Mouse (Mus musculus) ZHBTc4 (cell line): ENCODE data around the gene Gcnt3.

Experiments
- DNase-seq: peaks from one replicate; pipeline ENCODE4 v3.0.0-alpha.2; 2011; ENCODE audit warnings: low read depth, low spot score

Gcnt3 gene

DNA sequence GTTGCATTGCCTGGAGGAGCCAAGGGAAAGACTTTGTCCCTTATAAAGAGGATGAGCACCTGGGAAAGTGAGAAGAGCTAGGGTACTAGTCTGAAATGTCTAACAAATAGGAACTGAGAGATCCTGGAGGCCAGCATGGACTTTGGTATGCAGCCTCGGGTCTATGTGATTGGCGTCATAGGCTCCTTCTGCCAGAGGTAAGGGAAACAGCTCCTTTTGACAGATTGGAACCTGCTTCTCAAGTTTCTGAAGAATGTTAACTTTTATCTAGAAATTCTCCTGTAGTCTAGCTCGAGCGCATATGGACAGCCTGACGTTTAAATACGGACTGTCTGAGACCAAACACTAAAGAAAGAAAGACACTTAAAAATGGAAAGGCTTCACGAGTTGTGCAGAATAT lies at the start of gene Gcnt3:
Gene Gcnt3, minus strand, starts transcription at position 101 of the 400 bp plus-strand sequence.
- no peak for DNase-seq

DNA sequence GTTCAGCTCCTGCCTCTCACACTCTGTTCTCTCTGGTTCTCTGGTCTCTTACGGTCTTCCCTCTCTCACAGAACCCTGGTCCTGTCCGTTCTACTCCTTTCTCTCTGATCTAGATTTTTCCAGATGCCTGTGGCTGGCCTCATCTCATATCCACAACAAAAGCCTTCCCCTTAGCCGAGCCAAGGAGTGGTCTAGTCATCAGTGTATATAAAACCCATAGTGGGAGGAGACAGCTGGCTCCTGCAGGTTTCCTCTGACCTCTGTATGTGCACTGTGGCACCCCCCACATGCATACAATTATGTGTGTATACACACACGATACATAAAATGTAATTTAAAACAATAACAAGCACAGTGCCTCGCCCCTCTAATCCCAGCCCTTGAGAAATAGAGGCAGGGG lies 49.5 kb upstream of the Gcnt3 start:
- peak; percentile 96 for DNase-seq

DNA sequence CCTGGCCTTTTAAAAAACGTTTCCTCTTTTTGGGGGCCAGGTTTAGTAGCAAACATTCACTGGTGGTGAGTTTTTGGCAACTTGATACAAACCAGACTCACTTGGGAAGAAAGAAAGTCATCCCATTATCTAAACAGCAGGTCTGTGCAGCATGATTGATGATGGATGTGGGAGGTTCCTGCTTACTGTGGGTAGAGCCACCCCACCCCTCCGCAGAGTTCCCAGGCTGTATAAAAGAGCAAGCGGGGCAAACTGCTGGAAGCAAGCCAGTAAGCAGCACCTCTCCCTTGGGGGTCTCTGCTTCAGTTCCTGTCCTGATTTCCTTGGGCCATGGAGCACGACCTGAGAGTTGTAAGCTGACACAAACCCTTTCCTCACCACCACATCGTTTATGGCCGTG lies 48.2 kb upstream of the Gcnt3 start:
- peak; percentile 80 for DNase-seq

DNA sequence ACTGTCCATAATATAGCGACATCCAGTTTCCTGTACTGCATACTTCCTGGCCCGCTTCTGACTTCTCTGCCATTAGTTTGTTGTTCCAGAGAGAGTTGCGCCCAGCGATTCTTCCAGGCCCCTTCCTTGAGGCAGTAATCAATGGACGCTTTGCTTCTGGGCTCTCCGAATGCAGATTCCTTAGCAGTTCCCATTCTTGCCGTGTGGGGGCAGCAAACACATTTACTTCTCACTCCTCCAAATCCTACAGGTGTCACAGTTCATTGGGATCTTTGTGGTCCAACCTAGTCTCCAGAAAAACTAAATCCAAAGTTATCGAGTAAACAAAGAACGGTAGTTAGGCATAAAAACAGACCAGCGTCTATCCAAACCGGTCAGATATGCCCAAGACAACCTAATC lies 46.2 kb upstream of the Gcnt3 start:
- peak; percentile 90 for DNase-seq

DNA sequence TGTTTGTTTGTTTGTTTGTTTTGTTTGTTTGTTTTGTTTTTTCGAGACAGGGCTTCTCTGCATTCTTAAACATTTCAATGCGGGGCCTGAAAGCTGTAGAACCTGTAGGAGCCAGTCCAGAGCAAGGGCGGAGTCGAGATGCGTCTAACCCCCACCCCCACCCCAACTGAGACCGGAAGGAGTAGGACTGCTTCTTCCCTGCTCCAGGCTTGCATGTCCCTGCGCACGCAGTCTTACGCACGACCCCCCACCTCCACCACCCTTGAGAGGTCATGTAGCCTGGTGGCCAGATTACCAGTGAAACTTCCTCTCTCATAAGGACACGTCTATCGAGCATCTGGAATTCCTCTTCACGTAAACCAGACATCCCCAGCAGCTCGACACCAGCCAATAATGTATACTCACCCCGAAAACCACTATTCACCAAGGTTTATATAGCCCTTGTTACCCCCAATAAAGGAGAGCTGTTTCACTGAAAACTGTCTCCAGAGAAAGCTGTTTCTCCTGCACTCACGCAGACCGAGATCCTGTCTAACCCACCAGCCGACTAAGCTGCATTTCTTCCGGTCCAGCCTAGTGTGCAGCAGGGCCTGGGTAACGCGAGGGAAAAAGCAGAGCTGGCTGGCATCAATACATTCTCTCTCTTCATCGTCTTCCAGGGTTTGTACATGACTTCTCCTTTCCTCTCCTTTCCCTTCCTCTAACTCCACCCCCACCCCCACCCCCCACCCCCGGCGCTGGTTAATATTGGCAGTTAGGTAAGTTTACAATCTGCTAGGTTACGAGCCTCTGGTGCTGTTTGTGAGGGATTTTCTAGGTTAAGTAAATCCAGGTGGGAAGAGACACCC lies 44.7 kb upstream of the Gcnt3 start:
- DNase-seq = peak; percentile 91

DNA sequence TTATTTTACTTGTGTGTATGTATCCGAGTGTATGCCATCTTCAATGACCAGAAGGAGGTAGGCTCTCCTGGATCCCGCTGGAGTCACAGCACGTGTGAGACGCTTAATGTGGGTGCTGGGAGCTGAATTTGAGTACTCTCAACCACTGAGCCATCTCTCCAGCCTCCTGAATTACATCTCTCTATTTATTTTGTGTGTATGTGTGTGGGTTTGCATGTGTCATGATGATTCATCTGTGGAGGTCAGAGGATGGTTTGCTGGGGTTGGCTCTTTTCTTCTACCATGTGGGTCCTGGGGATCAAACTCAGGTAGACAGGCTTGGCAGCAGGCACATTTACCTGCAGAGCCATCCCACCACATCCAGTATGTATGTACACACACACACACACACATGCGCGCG lies 43.9 kb upstream of the Gcnt3 start:
- no peak for DNase-seq

DNA sequence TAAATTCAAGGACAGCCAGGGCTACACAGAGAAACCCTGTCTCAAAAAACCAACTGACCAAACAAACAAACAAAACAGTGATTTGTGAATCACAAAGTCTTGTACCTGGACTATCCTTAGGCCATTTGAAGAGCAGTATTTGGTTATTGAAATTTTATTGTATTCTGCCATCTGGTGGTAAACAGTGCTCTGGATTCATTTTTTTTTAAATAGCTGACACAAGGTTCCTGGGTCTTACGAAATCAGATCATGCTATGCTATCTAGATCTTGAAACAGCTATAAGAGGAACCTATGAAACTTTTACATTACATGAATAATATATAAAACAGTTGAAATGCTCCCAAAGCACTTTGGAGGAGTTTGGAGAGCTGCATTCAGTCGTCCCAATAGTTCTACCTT lies 43.1 kb upstream of the Gcnt3 start:
- DNase-seq = peak; percentile 30

DNA sequence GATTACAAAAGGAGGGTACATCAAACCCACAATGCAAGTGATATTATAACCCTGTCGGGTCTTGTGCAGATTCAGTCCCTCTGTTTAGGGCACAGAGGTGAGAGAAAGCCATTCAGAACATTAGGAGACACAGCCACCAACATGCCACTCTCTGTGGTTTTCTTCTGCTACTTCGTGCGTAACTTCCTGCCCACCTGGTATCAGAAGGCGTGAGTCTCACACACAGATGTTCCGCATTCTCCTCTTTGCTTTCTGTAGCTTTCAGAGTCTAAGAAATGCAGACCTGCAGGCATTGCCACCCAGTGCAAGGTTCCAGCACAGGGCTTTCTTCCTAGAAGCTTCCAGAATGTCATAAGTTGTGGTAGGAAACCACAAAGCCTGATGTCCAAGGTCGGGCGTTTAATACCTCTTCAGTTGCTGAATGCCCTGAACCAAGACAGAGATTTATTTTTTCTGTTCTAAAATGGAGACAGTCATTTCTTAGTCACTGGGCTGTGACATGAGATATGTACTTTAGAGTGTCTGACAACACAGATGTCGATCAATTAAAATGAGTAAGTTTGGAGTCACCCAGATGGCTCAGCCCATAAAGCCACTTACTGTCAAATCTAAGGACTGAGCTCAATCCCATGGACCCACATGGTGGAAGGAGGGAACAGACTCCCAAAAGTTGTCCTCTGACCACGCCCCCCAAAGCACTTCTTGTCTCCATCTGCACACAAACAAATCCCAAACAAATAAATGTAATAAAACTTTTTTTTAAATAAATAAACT lies 42.3 kb upstream of the Gcnt3 start:
- no peak for DNase-seq

DNA sequence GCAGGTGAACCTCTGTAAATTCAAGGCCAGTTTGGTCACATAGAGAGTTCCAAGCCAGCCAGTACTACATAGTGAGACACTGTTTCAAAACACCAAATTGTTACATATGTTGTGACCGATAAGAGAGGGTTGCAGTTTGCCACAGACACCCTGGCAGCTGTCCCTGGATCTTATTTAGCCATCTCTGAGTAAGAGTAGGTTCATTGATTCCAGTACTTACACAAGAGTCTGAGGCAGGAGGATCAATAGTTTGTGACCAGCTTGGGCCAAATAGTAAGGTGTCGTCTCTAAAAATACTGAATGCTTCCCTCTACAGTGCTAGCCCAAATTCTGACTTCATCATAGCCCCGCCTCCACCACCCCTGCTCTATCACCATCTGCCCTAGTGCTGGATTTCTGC lies 40.1 kb upstream of the Gcnt3 start:
- no peak for DNase-seq

DNA sequence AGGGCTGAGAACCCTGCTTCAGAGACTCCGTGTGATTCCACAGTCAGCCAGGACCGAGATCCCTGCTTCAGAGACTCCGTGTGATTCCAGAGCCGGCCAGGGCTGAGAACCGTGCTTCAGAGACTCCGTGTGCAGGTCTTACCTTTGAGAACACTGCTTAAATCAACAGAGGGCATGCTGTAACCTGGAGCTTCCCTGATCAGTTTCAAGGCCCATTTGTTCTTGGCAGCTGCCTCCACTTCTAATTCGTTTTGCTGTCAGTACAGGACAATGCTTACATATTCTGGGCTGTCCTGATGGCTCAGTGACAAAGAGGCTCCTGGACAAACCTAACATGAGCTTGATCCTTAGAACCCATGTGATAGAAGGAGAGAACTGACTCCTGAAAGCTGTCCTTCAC lies 39.3 kb upstream of the Gcnt3 start:
- no peak for DNase-seq

DNA sequence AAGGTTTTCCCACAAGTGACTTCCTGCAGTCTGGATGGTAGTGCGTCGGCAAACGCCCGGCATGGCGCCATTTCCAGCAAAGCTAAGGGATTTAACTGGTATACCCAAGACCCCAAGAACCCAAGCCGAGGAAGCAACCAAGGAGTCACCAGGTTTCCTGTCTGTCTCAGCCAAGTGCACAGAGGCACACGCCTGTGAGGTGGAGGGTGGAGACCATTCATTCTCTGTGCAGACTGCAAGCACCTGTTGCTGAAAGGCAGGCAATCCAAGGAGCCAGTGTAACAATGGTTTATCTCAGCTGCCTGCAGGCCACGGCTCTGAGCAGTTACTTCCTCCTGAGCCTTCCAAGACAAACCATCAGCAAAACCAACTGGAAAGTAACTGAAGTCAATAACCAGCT lies 34.5 kb upstream of the Gcnt3 start:
- peak; percentile 49 for DNase-seq

DNA sequence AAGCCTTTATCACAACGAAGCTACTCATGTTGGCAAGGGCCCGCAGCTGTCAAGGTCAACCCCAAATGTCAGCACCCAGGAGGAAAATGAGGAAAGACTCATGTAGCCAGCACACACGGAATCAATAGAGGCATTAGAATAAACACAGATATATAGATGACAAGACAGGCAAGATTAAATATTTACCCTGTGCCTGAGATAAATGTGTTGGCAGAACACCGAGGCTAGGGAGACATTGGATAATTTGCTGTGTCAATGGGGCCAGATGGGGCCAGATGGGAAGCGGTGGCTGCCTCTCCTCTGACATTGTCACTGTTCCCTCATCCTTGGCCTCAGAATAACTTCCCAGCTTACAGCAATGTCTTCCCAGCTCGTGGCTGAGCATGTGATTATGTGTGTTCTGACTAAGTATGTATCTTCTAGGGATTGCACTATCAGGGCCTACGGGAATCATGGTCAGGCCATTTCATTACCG lies 32.1 kb upstream of the Gcnt3 start:
- DNase-seq = no peak

DNA sequence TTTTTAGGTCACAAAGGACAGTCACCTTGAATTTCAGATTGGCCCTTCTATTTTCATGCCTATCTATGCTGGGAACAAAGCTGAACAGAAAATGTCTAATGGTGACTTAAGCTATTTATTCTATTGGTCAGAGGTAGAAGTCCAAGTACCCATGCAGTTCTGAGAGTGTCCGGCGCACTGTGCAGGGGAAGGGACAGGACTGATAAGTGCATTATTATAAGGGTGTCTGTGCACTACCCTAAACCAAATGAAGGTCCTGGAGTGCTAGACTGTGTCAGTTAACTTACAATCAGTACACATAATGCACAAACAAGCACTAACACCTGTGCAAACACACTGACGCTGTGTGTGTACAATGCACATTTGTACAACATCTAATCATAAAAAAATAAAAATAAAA lies 29.6 kb upstream of the Gcnt3 start:
- no peak for DNase-seq

DNA sequence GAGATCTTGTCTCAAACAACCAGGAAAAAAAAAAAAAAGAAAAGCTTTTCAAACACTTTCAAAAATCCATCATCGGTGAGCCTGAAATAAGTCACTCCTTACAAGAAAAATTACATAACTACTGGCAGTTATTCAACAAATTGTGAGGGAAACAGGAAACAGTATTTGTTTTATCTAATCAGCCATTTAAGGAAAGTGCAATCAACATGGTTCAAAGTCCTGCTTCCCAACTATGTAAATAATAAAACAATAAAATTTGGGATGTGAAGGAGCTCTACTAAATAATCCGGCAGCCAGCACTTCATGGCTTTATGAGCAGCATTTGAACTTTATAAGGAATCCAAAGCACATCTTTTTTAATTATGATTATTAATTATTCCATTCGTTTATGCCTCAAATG lies 24.1 kb upstream of the Gcnt3 start:
- no peak for DNase-seq

DNA sequence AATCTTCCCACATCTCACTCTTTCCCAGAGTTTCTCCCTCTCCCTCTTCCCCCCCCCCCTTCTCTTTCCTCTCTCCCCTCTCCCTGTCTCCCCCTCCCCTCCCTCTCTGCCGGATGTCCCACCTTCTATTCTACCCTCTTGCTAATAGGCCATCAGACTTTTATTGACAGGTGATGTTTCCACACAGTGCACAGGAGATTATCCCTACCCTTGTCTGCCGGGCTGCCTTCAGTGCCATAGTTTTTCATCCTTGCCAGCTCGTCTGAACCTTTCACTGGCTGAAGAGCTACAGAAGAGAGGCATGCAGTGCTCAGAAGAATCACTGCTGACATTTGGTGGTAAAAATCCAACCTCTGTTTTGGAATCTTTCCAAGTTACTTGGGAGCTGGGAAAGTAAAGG lies 15.5 kb upstream of the Gcnt3 start:
- no peak for DNase-seq

DNA sequence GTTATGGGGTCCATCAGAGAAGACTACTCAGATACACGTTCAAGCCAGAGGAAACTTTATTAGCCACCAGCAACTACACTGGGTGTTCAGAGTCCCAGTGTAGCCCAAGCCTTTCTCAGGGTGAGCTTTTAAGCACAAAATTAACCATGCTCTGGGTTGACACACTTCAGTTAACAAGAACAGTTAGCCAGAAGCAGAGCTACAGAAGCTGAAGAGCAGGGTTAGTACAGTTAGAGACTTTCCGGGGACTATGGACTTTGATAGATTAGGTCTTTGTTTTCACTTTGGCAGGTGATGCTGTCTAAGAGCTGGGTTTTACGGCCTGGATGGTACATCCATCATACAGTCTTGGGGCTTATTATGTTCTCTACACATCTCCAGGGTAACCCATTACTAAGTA lies 14.8 kb upstream of the Gcnt3 start:
- DNase-seq = no peak

DNA sequence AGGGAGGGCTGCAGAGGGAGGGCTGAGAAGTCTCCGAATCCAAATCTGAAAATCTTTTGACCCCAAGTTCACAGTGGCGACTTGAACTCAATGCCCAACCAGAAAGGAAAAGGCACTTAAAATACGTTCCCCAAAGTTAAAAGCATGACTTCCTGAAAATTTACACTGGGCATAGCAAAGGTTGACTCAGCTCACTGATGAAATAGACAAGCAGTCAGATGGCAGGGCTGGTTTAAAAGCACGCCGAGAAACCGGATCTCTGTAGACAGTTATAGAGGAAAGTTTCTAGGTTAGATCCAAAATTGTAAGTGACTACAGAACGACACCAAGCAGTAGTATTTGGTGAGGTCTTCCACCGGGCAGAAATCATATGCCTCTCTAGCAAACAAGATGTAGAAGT lies 12.0 kb upstream of the Gcnt3 start:
- no peak for DNase-seq

DNA sequence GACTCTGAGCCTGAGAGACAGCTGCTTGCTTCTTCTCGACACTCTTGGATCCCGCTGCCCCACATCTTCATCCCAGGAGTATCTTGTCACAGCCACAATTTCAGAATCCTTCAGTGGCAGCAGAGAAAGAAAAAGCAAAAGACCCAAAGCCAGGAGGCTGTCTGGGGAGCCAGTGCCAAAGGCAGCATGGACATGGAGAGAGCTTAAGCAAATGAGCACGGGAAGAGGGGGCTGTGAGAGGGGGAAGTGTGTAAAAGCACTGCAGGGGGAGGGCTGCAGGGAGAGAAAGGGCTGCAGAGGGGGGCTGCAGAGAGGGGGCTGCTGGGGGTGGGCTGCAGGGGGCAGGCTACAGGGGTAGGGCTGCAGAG lies 11.5 kb upstream of the Gcnt3 start:
- no peak for DNase-seq

DNA sequence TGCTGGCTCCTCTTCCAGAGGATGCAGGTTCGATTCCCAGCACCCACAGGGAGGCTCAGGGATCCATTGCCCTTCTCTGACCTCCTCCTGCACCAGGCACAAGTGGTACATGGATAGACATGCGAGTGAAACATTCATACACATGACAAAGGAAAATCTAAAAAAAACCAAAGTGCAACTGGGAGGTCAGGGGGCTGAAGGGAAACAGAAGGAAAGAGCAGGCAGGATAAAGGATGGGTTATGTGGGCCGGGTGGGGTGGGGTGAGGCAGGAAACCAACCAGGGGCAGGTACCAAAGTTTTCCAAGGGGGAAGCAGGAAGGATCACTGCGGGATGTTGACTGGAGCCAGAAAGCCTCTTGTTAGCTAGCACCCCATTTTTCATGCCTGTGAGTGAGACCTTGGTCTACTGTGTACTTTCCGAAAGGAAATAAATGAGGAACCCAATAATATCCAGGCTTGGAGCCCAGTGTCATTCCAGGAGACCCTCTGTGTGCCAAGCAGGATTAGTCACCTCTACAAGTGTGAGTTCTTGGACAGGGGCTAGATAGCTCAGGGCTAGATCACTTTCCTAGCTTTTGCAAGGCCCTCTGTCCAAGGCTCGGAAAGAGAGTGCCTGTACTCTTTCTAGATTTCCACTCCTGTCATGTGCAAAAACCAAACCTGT lies 11.0 kb upstream of the Gcnt3 start:
- peak; percentile 18 for DNase-seq

DNA sequence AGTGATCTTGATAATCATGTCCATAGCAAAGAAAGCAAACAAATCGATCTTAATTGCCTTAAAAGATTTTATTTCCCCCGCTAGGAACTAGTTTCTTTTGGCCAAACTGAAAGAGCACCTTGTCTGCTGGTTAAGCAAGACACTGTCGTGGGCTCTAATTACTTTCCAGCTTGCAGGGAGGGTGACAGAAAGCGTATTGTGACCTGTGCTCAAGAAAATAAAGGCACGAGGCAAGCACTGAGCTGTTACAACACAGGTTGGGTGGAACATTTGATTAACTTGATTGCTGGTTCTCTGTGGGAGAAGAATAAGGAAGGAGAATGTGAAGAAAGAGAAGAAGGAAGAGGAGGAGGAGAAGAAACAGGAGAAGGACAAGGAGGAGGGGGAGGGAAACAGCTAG lies 10.4 kb upstream of the Gcnt3 start:
- DNase-seq = no peak

DNA sequence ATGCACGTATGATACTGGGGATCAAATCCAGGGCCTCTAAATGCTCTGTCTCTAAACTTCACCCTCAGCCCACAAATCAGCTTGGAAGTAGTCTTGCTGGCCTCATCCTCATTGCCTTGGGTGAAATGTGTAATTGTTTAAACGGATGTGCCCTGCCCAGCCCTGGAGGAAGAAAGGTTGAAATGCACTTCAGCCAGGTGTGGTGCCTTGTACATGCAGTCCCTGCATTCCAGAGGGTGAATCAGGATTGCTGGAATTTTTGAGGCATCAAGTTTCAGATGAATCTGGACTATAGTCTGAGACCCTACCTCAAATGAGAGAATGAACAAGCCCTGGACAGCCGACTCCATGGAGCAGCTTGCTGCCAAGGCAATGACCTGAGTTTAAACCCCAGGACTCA lies 10.0 kb upstream of the Gcnt3 start:
- DNase-seq = peak; percentile 91

DNA sequence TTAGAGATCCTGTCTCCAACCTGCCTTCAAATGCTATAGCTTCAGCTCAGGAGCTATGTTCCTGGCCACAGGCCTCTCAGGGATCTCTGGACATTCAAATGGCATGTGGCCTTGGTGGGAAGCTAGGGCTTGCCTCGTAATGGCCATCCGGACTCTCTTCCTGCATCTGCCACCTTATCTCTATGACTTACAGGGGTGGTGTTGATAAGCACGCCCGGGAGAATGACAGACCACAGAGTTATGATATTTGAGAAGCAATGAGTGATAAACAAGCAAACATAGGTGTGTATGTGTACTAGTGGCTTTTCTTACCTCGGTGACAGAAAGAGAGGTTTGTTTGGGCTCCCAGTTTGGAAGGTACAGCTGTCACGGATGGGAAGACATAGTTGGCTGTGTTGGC lies 8.4 kb upstream of the Gcnt3 start:
- DNase-seq = no peak

DNA sequence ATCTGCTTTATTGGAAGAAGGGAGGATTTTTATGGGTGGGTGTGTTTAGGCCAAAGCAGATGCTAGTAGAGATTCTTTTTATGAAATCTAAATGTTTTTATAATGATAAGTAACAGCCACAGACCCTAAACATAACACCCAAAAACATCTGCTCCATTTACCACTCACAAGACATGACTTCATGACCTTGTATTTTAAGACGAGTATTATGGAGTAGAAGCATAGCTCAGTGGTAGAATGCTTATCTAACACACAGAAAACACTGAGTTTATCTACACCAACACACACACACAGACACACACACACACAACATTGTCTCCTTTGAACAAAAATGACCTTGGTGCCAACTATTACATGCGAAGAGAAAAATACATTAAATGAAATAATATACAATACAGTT lies 7.0 kb upstream of the Gcnt3 start:
- no peak for DNase-seq
